Mouse (Mus musculus) granulocyte monocyte progenitor cell, adult 5-6 weeks (primary cell): ENCODE results near the gene Tnfrsf21. TPM values are rescaled to one million over a fixed set of nuclear protein-coding genes. Genes with fewer than 3 reads are reported as not detected.
A peak's percentile ranks its signal among the peaks of the same experiment; 100 is the strongest.

Experiments used
- ATAC-seq: replicated peaks from 2 replicates; pipeline ENCODE4 v1.8.0; 2016; ENCODE audit warnings: mild to moderate bottlenecking, moderate TSS enrichment, inconsistent platforms; ENCODE audit not compliant: poor library complexity, severe bottlenecking
- total RNA-seq, 2 experiments: library from RNA; stranded (forward) in 1 of 2; stranded (reverse) in 1 of 2; fragments of 200-712, 200-1000 nt in 1 of 2; fragments of >200 nt in 1 of 2; fragmentation: Nextera tagmentation in 1 of 2; gene quantifications; 2 replicates each; pipeline ENCODE4 v1.2.3; 2014 to 2017

Tnfrsf21 gene
- total RNA-seq, 2 experiments from 2014 or later, result 53.1 to 54.2 TPM

- no peak for ATAC-seq
Observed at GRCm38 (mm10) chr17:43074391-43074790, 58.0 kb downstream of the Tnfrsf21 start.

- ATAC-seq, result no peak
Observed at GRCm38 (mm10) chr17:43075100-43075499, 58.7 kb downstream of the Tnfrsf21 start.

- ATAC-seq, result no peak; the same call in 1 of the 2 replicates
Observed at GRCm38 (mm10) chr17:43075937-43076336, 59.6 kb downstream of the Tnfrsf21 start.

- ATAC-seq, result peak; percentile 33; the same call in 1 of the 2 replicates
Observed at GRCm38 (mm10) chr17:43076801-43077493, 60.6 kb downstream of the Tnfrsf21 start.

GRCm38 (mm10) chr17:43077540-43077939 is 61.2 kb downstream of the Tnfrsf21 start:
- no peak for ATAC-seq

GRCm38 (mm10) chr17:43081225-43081624 is 64.9 kb downstream of the Tnfrsf21 start:
- ATAC-seq, result no peak

GRCm38 (mm10) chr17:43089496-43089895 is 73.1 kb downstream of the Tnfrsf21 start:
- 0 out of 2 replicates have a peak, but pooled peaks have one; percentile 22 for ATAC-seq

GRCm38 (mm10) chr17:43090948-43091724 is 74.8 kb downstream of the Tnfrsf21 start:
- ATAC-seq, result no peak

GRCm38 (mm10) chr17:43092280-43092995 is 76.1 kb downstream of the Tnfrsf21 start:
- ATAC-seq, result no peak

GRCm38 (mm10) chr17:43094285-43094684 is 77.9 kb downstream of the Tnfrsf21 start:
- ATAC-seq, result peak; percentile 40; the same call in 1 of the 2 replicates

GRCm38 (mm10) chr17:43097101-43097688 is 80.8 kb downstream of the Tnfrsf21 start:
- no peak for ATAC-seq

GRCm38 (mm10) chr17:43106108-43106507 is 89.8 kb downstream of the Tnfrsf21 start:
- ATAC-seq, result no peak

- no peak for ATAC-seq
Observed at GRCm38 (mm10) chr17:43107338-43107737, 91.0 kb downstream of the Tnfrsf21 start.

GRCm38 (mm10) chr17:43109501-43109900 is 93.1 kb downstream of the Tnfrsf21 start:
- ATAC-seq, result no peak

GRCm38 (mm10) chr17:43110168-43110885 is 94.0 kb downstream of the Tnfrsf21 start:
- ATAC-seq, result no peak

- ATAC-seq, result no peak
Observed at GRCm38 (mm10) chr17:43113391-43113984, 97.1 kb downstream of the Tnfrsf21 start.

- no peak for ATAC-seq
Observed at GRCm38 (mm10) chr17:43114086-43114581, 97.8 kb downstream of the Tnfrsf21 start.

- no peak for ATAC-seq
Observed at GRCm38 (mm10) chr17:43114926-43115325, 98.6 kb downstream of the Tnfrsf21 start.

GRCm38 (mm10) chr17:43116748-43117147 is 100.4 kb downstream of the Tnfrsf21 start:
- ATAC-seq, result no peak
